Mouse (Mus musculus): ENCODE measurements at regions not wholly inside any gene's neighbourhood (a gene's known extent, or its start where the extent isn't known, plus 50 kb on each side); places are given as distances from the start of the nearest gene placed in this dataset.
A peak's percentile ranks its signal among the peaks of the same experiment; 100 is the strongest.

DNA sequence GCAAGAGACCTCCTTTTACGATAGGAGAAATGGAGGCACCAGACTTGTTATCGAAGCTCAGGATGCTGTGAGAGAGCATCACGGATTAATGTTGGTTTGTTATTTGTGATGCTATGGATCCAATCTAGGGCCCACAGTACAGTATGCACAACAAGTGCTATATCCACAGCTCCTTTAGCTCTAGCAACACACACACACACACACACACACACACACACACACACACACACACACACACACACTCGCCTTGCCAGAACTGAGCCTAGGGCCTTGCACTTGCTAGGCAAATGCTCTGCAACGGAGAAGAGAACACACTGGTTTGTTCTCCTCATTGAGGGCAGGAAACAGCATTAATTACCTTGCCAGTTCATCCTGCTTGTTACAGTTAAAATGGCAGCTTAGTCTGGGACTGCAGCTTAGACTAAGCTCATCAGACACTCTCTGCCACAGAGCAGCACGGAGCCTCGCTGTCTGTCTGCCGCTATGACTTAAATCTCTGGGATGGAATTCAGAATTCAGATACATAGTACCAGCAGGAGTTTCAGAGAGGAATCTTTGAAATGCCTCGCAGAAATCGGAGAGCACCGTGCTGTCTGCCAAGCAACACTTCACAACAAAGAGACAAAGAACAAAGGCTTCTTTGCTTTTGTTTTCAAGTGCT is 285.0 kb downstream of the Rngtt start:
- ATAC-seq (replicated peaks; ENCODE audit: poor library complexity): no peak

DNA sequence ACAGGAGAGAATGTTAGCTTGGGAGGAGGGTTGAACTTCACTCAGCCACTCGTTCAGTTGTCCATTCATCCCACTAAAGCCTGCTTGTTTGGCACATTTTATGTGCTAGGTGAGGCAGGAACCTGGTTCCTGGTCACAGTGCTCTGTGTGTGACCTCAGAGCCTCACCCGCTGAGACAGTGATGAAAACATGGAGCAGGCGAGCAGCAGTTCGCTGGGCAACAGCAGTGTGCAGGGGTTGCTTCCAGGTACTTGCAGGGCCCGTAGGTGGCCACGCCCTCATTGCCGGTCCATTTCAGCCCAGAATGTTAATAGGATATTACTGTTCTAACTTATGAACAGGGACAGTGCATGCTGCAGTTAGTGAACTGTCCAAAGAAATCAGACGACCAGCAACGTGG is 285.7 kb downstream of the Rngtt start:
- no peak for ATAC-seq (replicated peaks; ENCODE audit: poor library complexity)

DNA sequence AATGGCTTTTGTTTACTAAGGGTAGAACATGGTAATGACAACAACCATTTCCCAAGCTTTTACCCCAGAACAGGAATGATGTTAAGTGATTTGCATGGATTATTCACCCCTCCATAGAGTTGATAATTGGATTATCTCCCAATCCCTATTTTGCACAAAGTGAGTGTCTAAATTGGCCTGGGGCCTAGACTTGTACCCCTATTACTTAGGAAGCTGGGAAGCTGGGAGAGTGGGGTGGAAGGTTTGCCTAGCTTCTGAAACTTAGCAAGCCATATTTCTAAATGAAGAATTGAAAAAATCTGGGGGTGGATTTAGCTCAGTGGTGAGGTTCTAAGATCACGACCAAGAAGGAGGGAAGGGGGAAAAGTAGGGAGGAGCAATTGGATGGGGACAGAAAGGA is 289.9 kb downstream of the Rngtt start:
- no peak for ATAC-seq (replicated peaks; ENCODE audit: poor library complexity)

DNA sequence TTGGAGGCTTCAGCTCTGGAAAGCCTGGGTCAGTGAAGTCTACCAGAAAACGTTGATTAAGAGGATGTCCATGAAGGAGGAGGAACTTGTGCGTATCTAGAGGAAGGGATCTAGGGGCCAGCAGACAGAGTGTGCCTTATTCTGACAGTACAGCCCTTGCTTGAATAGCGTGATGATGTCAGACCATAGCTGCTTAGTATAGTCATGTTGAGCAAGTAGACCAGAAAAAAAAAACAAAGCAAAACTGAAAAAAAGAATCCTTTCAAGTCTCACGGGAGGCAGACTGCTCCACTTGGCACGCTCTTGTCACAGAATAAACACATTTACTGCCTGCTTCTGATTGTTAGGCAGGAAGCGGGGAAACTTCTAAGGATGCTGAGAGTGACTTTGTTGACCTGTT is 290.7 kb downstream of the Rngtt start:
- no peak for ATAC-seq (replicated peaks; ENCODE audit: poor library complexity)

DNA sequence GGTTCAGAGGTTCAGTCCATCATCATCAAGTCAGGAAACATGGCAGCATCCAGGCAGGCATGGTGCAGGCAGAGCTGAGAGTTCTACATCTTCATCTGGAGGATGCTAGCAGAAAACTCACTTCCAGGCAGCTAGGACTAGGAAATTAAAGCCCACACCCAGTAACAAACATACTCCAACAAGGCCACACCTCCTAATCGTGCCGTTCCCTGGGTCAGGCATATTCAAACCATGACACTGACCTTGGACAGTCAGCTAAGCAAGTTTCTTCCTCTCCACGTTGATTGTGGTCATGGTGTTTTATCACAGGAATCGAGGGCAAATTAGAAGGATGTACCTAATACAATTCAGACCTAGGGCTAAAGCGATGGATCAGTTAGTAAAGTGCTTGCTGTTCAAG is 294.5 kb downstream of the Rngtt start:
- no peak for ATAC-seq (replicated peaks; ENCODE audit: poor library complexity)

DNA sequence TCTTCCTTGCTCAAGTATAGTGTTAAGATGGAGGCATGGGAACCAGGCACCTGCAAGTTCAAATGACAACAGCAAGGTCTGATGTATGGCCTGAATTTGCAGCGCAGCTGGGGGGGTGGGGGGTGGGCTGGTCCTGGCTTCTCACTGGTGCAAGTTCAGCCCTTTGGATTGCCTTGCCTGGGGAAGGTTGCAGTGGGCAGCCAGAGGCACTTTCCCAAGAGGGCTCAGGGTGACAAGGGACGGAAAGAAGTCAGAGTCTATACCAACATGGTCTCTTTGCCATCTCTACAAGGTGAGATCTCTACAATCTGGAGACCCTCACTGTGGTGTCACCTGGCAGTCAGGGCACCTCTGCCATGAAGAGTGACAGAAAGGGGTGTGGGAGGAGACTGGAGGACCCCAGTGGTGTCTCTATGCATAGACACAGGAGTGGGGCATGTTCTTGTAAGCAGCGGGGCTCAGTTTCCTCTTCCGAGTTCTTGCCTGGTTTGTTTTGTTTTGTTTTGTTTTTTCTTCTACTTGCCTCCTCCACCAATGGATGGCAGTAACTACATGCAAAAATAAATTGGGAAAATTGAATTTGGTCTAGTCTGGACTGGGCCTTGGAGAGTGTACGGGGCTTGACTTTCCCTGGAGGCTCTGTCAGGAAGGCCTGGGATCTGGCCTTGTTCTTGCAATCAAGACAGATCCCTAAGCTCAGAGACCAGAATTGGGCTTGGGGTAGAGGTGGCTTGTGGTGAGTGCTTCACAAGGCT is 284.4 kb upstream of the Cnr1 start:
- ATAC-seq (replicated peaks; ENCODE audit: poor library complexity): no peak

DNA sequence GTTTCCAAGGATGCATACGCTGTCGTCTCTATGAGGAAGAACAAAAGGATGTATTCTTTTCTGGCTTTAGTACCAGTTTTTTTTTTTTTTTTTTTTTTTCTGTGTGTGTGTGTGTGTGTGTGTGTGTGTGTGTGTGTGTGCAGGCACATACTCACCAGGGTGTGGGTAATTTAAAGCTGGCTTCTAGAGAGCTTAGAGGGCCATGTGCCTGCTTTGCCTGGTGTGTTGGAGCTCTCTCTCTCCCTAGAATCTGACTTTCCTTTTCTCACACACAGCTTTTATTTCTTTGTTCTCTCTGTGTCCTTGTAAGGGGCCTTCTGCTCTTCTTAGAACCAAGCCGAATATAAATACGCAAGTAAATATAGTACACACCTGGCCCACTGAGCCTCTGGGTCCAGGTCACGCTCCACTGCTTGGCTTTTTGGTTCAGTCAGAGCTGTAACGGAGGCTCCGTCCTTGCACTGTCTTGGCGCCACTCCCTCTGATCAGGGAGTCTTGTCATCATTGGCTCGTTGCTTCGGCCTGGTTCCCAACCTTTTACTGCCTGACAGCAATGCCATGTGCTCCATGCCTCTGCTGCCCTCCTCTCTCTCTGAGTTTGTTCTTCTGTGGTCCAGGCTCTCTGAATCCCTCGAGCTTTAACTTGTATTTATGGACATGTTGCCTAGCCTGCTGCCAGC is 283.7 kb upstream of the Cnr1 start:
- no peak for ATAC-seq (replicated peaks; ENCODE audit: poor library complexity)

DNA sequence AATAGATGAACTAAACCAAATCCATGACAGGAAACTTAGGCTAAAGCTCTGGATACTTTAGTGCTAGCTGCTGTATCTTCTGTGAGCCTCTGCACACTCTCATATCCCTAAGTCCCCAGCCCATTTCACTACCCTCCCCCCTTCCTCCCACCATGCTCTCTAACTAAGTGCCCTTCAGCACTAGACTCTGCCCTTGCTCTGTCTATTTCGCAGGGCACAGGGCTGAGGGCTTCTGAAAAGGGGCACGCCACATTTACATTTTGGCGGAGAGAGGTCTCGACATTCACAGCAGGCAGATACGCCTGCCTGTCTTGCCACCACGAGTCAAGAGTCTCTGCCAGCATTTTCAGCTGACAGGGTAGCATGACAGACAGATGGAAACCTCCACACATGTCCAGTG is 282.5 kb upstream of the Cnr1 start:
- no peak for ATAC-seq (replicated peaks; ENCODE audit: poor library complexity)

DNA sequence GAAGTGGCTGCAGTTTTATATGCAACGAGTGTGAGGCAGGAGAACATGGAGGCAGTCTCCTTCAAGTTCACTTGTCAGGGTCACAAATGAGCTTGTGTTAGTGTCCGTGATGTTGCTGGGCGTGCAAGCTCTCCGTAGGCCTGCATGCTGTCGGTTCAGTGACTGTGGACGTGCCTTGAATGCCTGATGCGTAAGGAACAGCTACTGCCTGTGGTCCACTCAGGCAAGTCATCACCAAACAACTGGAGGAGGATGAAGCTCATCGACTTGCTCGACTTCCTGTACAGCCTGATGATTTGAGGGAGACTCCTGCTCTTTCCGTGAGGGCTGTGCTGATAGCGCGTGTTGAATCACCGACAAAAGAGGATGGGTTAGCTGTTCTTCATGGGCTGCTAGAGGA is 281.9 kb upstream of the Cnr1 start:
- ATAC-seq (replicated peaks; ENCODE audit: poor library complexity): no peak

DNA sequence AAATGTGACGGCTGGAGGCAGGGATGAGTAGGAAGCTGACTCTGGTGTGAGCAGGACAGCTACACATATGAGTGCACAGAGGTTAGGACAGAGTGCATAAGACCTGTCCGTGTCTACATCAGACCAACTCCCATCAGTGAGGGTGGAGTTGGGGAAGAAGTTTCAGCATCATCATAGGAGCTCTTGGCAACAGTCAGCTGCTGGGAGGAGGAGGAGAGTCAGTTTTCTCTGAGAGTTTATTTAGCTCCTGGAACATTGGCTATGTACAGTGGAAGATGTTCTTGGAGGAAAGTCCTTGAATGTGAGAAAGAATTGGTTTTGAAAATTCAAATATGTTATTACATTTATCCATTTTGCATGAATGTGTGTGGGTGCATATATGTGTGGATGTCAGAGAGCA is 279.2 kb upstream of the Cnr1 start:
- ATAC-seq (replicated peaks; ENCODE audit: poor library complexity): no peak

DNA sequence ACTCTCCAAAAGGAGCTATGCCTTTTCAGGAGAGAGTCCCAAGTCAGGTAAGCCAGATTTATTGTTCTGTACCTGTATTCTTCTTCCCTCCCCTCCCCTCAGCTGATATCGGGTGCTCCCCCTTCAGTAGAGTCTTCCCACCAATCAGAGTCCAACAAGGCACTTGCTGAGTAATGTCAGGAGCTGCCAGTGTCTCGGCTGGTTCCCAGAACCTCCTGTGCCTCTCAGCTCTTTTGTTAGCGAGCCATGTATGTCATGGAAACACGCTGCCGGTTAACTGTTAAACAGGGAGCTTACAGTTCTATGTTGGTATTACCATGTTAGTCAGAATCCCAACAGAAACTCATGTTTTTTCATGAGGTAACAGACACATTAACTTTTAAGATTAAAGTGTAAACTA is 273.1 kb upstream of the Cnr1 start:
- ATAC-seq (replicated peaks; ENCODE audit: poor library complexity): no peak

DNA sequence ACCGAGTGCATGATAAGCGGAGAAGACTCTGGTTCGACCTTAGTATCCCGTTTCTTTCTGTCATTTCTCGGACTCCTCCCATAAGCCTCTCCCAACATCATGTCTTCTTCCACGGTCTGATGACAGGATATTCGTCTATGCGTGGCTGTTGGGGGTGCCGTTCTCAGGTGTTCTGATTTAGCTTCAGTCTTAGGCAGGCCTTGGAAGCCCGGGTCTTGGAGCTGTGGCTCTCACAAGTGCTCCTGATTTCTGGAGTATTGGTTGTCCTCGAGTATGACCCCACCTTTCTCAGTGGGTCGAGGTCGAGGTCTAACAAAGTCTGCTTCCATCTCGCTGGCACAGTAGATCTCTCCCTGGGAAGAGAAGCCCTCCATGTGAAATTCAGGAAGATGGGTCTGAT is 264.6 kb upstream of the Cnr1 start:
- no peak for ATAC-seq (replicated peaks; ENCODE audit: poor library complexity)

DNA sequence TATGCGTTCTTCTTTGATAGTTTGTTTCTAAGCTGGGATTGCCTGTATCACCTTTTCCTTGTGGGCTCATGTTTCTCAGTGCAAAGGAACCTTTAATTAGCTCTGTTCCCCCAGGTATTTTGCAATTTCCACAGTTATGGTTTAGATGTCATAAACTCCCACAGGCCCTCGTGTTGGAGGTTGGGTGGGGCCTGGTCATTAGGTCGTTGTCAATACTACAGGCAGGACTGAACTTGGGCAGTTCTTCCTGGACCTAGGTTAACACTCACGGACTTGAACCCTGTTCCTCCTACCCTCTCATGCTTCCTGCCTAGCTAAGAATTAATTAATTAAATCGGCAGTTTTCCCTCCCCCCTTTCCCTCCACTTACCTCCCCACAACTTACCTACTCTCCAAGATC is 263.8 kb upstream of the Cnr1 start:
- no peak for ATAC-seq (replicated peaks; ENCODE audit: poor library complexity)

DNA sequence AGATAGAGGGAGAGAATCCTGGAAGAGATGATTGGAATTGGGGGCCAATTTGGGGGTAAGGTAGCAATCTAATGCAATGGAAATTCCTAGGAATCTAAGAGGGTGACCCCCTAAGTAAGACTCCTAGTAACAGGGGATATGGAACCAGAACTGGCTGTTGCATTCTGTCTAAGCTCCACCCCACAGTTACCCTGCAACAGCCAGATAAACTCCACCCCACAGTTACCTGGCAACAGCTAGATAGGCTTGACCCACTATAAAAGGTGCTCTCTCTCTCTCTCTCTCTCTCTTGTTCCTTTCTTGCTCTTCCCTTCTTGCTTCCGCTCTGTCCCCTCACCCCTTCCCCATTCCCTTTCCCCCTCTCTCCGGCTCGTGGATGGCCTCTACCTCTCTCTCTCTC is 262.5 kb upstream of the Cnr1 start:
- peak; percentile 69 for ATAC-seq (replicated peaks; ENCODE audit: poor library complexity)

DNA sequence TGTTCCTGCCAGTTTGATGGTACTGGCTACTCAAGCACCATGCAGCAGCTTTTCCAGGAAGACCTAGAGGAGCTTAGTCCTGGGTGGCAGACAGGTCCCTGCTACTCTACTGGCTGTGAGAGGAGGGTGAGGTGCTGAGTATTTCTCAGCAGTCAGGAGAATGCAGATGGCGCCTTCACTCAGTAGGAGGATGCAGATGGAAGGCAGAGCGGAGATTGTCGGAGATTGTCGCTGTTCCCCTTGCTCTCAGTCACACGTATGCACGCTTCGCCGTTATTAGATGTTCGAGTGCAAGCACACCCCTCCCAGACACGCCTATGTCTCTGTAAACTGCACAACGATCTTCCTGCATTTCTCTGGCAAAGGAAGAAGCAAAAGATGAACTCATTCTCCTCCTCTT is 261.4 kb upstream of the Cnr1 start:
- ATAC-seq (replicated peaks; ENCODE audit: poor library complexity): no peak

DNA sequence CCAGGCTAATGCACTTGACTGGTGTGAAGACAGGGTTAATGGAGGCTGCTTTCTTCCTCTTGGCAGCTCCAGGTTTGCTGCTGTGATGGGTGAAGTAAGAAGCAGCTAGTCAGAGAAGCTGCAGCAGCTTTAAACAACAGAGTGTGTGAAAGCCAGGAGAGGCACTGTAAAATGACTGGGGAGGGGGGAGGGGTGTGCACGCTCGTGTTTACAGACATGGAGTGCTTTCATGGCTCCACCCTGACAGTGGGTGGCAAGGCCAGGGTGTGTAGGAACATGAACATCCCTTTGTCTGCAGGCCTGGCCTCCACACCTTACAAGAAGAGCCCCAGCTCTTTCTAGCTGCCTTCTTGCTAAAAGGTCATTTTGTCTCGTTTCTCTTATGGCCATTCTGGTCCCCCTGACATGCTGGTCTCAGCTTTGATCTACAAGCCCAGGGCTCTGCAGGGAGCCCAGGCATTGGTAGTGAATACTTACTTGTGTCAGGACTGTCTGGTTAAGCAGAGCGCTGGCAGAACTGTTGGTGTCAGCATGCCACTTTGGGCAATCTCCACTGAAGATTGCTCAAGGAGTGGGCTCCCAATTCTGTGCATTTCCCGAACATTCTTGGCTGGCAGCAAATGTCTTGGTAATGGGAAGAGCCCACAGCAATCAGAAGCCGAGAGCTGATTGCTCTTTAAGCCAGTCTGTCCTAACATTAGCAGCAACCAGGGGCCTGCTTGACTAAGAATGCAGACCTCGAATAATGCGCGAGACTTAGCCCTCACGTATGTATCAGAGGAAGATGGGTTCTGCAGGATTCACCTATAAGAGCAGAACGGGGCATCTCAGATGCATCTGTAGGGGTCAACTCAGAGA is 260.5 kb upstream of the Cnr1 start:
- no peak for ATAC-seq (replicated peaks; ENCODE audit: poor library complexity)

DNA sequence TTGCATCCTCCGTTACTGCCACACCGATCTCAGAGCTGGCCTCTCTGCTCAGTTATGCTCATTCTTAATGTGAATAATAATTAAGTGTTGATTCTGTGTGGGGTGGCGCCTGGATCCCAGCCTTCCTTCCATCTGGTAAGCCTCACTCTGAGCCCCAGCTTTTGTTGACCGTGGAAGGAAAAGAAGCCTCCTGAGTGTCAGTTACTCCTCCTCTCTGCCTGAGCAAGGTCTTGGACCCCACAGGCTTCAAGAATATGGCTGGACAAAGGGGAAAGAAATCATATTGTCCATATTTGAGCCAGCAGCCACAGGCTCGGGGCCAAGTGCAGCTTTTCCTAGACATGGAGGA is 259.9 kb upstream of the Cnr1 start:
- ATAC-seq (replicated peaks; ENCODE audit: poor library complexity): no peak

DNA sequence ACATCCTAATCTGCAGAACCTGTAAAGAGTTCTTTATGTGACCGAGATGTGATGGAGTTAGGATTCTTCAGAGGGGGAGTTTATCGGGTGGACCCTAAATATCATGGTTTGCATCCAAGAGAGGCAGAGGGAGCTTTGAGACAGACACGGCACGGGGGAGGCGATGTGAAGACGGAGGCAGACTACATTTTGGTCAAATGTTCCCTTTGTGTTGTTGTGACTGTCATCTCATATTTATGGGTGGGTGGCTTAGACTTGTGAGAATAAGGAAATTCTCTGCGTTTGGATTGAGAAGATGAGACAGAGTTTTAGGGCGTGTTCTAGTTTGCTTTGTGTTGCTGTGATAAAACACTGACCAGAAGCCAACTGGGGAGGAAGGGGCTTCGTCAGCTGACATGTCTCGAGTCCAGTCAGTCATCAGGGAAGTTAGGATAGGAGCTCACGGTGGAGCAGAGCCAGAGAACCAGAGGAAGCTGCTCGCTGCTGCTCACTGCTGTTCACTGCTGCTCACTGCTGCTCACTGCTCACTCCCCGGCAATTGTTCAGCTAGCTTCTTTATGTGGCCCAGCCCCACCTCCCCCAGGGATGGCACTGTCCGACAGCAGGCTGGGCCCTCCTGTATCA is 259.0 kb upstream of the Cnr1 start:
- 0 out of 2 replicates have a peak, but pooled peaks have one; percentile 31 for ATAC-seq (replicated peaks; ENCODE audit: poor library complexity)

DNA sequence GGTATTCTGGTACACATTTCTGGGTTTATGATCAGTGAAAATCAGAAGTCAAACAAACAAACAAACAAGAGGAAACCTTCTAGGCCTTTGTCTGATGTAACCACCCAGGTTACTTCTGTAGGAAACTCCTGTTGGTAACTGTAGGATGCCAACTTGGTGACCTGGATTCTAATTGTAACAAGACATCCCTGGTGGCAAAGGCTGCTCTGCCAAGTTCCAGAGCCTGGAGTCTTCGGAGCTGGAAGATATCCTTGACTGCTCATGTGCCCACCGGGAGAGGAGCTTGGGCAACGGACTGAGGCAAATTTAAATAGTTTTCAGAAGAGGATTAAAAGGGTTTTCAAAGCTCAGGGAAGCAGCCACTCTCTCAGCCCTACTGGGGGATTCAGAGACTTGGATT is 256.0 kb upstream of the Cnr1 start:
- no peak for ATAC-seq (replicated peaks; ENCODE audit: poor library complexity)

DNA sequence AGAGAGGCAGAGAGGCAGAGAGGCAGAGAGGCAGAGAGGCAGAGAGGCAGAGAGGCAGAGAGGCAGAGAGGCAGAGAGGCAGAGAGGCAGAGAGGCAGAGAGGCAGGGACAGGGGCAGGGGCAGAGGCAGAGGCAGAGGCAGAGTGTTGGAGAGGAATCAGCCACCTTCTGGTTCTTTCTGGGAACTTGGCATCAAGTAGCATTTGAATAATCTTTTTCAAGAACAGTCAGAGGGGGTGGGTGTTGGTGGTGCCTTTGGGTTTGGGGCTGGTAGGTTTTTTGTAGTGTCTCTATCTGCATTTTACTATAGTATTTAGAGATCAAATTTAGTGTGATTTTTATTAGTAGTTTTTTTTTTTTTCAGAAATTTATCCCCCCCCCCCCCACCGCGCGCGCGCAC is 249.3 kb upstream of the Cnr1 start:
- ATAC-seq (replicated peaks; ENCODE audit: poor library complexity): no peak

DNA sequence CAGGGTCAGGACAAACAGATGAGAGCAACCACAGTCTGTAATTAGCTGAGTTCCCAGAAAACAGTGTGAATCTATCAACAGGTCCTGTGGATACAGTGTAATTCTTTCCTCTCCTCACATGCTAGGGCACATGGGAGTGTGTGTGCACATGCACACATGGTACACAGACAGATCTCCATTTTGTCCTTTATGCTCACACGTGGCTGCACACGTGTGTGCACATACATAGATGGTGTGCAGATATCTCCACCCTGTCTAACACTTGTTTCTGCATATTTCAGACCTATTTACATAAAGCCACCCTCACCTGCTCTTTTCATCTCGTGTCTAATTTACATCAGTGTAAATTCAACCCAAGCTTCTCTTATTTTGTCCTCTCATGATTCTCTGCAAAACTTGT is 245.0 kb upstream of the Cnr1 start:
- ATAC-seq (replicated peaks; ENCODE audit: poor library complexity): no peak

Data from megakaryocyte progenitor cell, adult 5-6 weeks (primary cell).